Comparison of ENCODE assay signal across 12 mouse cellular contexts in genomic region chr1:92837931-92838833, GRCm38 (mm10). TPM values are rescaled to one million over a fixed set of nuclear protein-coding genes. Genes with fewer than 3 reads are reported as not detected.
A peak's percentile ranks its signal among the peaks of the same experiment; 100 is the strongest.
DNase-seq lines count a peak whose midpoint lies in the region; ATAC-seq lines count a peak whose summit lies in the region.
"Had no signal": no experiment of that assay in that cellular context is flagged by ENCODE, and none has a peak within 500 bp of the region (broad histone marks: within the 10 kb centered on the region; RNA-seq: fewer than 3 reads in every experiment).

No protein-coding gene starts in this region.

- H3K4me2 ChIP-seq in limb, embryonic 12.5 days = no peak overlapping the region
- peak overlapping the region; percentile 27 for H3K4me2 ChIP-seq in forebrain, embryonic 15.5 days (replicated peaks)
- H3K4me2 ChIP-seq in midbrain, embryonic 13.5 days (replicated peaks) = no peak overlapping the region; the same call in 1 of the 2 replicates
- H3K4me2 ChIP-seq: embryonic facial prominence, embryonic 15.5 days; lung, embryonic 14.5 days; neural tube, embryonic 13.5 days had no signal

- H3K36me3 ChIP-seq in limb, embryonic 12.5 days = peaks cover 44% of the 10 kb centered on the region
- peaks cover 75% of the 10 kb centered on the region for H3K36me3 ChIP-seq in limb, embryonic 10.5 days
- no peaks in the 10 kb centered on the region for H3K36me3 ChIP-seq in forebrain, embryonic 15.5 days
- H3K36me3 ChIP-seq in midbrain, embryonic 13.5 days = peaks cover 29% of the 10 kb centered on the region
- H3K36me3 ChIP-seq: embryonic facial prominence, embryonic 15.5 days had no signal

- H3K9me3 ChIP-seq in limb, embryonic 12.5 days = no peaks in the 10 kb centered on the region
- no peaks in the 10 kb centered on the region for H3K9me3 ChIP-seq in limb, embryonic 10.5 days (replicated peaks)
- H3K9me3 ChIP-seq in forebrain, embryonic 15.5 days = no peaks in the 10 kb centered on the region
- H3K9me3 ChIP-seq in midbrain, embryonic 13.5 days = no peaks in the 10 kb centered on the region
- H3K9me3 ChIP-seq: embryonic facial prominence, embryonic 15.5 days; neural tube, embryonic 13.5 days had no signal

- peaks cover 11% of the 10 kb centered on the region for H3K4me1 ChIP-seq in limb, embryonic 12.5 days (replicated peaks)
- peaks cover 20% of the 10 kb centered on the region for H3K4me1 ChIP-seq in limb, embryonic 10.5 days
- H3K4me1 ChIP-seq in forebrain, embryonic 15.5 days = peaks cover 93% of the 10 kb centered on the region
- H3K4me1 ChIP-seq in midbrain, embryonic 13.5 days (replicated peaks) = peaks cover 58% of the 10 kb centered on the region

- no peak overlapping the region for H3K9ac ChIP-seq in limb, embryonic 12.5 days (replicated peaks)
- 0 out of 2 replicates have a peak overlapping the region, but pooled peaks have one; percentile 2 for H3K9ac ChIP-seq in forebrain, embryonic 15.5 days (replicated peaks)
- H3K9ac ChIP-seq in midbrain, embryonic 13.5 days (replicated peaks) = no peak overlapping the region; the same call in 1 of the 2 replicates
- H3K9ac ChIP-seq: embryonic facial prominence, embryonic 15.5 days; lung, embryonic 14.5 days; neural tube, embryonic 13.5 days had no signal

- no peaks in the 10 kb centered on the region for H3K27me3 ChIP-seq in limb, embryonic 12.5 days
- no peaks in the 10 kb centered on the region for H3K27me3 ChIP-seq in limb, embryonic 10.5 days (ENCODE audit: low read depth, poor library complexity, severe bottlenecking)
- H3K27me3 ChIP-seq in forebrain, embryonic 15.5 days = no peaks in the 10 kb centered on the region
- H3K27me3 ChIP-seq in midbrain, embryonic 13.5 days = no peaks in the 10 kb centered on the region
- H3K27me3 ChIP-seq: embryonic facial prominence, embryonic 15.5 days; neural tube, embryonic 13.5 days had no signal

- H3K27ac ChIP-seq in limb, embryonic 12.5 days = peak overlapping the region; percentile 20; the same call in 1 of the 2 replicates
- no peak overlapping the region for H3K27ac ChIP-seq in limb, embryonic 10.5 days
- H3K27ac ChIP-seq in forebrain, embryonic 15.5 days (replicated peaks) = peak overlapping the region; percentile 65
- no peak overlapping the region for H3K27ac ChIP-seq in midbrain, embryonic 13.5 days
- H3K27ac ChIP-seq: embryonic facial prominence, embryonic 15.5 days; neural tube, embryonic 13.5 days had no signal

- H3K4me3 ChIP-seq in limb, embryonic 12.5 days (replicated peaks) = no peak overlapping the region
- no peak overlapping the region for H3K4me3 ChIP-seq in limb, embryonic 10.5 days
- no peak overlapping the region for H3K4me3 ChIP-seq in forebrain, embryonic 15.5 days
- no peak overlapping the region for H3K4me3 ChIP-seq in midbrain, embryonic 13.5 days (replicated peaks)
- H3K4me3 ChIP-seq: embryonic facial prominence, embryonic 15.5 days; neural tube, embryonic 13.5 days had no signal

- ATAC-seq in limb, embryonic 12.5 days (ENCODE audit: insufficient number of reproducible peaks, insufficient read depth, low FRiP score, low TSS enrichment, low read depth) = no peak
- no peak; the same call in 1 of the 2 replicates for ATAC-seq in forebrain, embryonic 15.5 days (replicated peaks)
- no peak for ATAC-seq in midbrain, embryonic 13.5 days

- peak; percentile 83 for DNase-seq in adrenal gland, postnatal 10 days
- no peak for DNase-seq in adrenal gland, adult 8-10 months
- DNase-seq in limb, embryonic 10.5 days (ENCODE audit: low spot score) = no peak
- DNase-seq in ovary, postnatal 36 days (ENCODE audit: low spot score) = peak; percentile 46
- DNase-seq in spleen, postnatal 10 days (ENCODE audit: low spot score in 2 of 2) = no peak
- DNase-seq: kidney, adult 8-10 months; lung, embryonic 14.5 days had no signal

- 79% methylated on average over 14 of the region's 14 CpGs for WGBS in limb, embryonic 12.5 days
- WGBS in limb, embryonic 10.5 days = 86% methylated on average over 14 of the region's 14 CpGs
- 43% methylated on average over 14 of the region's 14 CpGs for WGBS in forebrain, embryonic 15.5 days
- 72% methylated on average over 14 of the region's 14 CpGs for WGBS in midbrain, embryonic 13.5 days

RNA-seq across cellular contexts. Expression of gene Gpc1, which starts 6.7 kb away (rescaled TPM):
- 10 to 100 TPM; 39.7 to 51.8 TPM for total RNA-seq in adrenal gland, postnatal 10 days (2021)
- 10 to 100 TPM; 66.2 to 86.0 (median 72.4) TPM for total RNA-seq in adrenal gland, adult 8-10 months (2022)
- 82.2 and 87.9 TPM in 2 replicates for polyA plus RNA-seq in limb, embryonic 12.5 days (2016; fragmentation: Nextera tagmentation; extraction: Ambion mirVana)
- 82.0 and 87.4 TPM in 2 replicates for polyA plus RNA-seq in limb, embryonic 10.5 days (2016; fragmentation: Nextera tagmentation; extraction: Ambion mirVana)
- 83.9 and 86.1 TPM in 2 replicates for polyA plus RNA-seq in forebrain, embryonic 15.5 days (2015; fragmentation: Nextera tagmentation; extraction: Ambion mirVana)
- 55.8 and 67.7 TPM in 2 replicates for polyA plus RNA-seq in midbrain, embryonic 13.5 days (2015; fragmentation: Nextera tagmentation; extraction: Ambion mirVana)

Comparison
In these comparisons a context has a peak if more than half of its experiments do, and no peak if none do; other contexts are left out.
1. DNase-seq: peak in adrenal gland, postnatal 10 days (single experiment) and ovary, postnatal 36 days (single experiment); none in adrenal gland, adult 8-10 months (single experiment), limb, embryonic 10.5 days (single experiment) and spleen, postnatal 10 days (0 of 2).
2. H3K27ac ChIP-seq: peak in limb, embryonic 12.5 days (single experiment) and forebrain, embryonic 15.5 days (single experiment); none in limb, embryonic 10.5 days (single experiment) and midbrain, embryonic 13.5 days (single experiment).